Mouse (Mus musculus) heart, embryonic 15.5 days (tissue): Measurements from ENCODE around the gene Paip2b. TPM values are rescaled to one million over a fixed set of nuclear protein-coding genes. Genes with fewer than 3 reads are reported as not detected.

ENCODE experiments used
- ATAC-seq: fragments of 200-750 bp; cut with Nextera tagmentation; replicated peaks from 2 replicates; pipeline ENCODE4 v1.8.0; 2017; ENCODE audit warnings: low read depth, moderate TSS enrichment; ENCODE audit not compliant: insufficient number of reproducible peaks, insufficient read depth, low FRiP score
- H3K27ac ChIP-seq: fragments of 300-500 bp; sonication (generic); 2 replicates; pipeline ENCODE4 v1.5.1; 2015; ENCODE audit warnings: mild to moderate bottlenecking, inconsistent platforms
- H3K27me3 ChIP-seq: fragments of 300-500 bp; sonication (generic); 2 replicates; pipeline ENCODE4 v1.6.1; 2015; ENCODE audit warnings: inconsistent platforms
- H3K36me3 ChIP-seq: fragments of 300-500 bp; sonication (generic); 2 replicates; pipeline ENCODE4 v1.6.1; 2015; ENCODE audit warnings: mild to moderate bottlenecking, inconsistent platforms
- H3K4me1 ChIP-seq: fragments of 300-500 bp; sonication (generic); replicated peaks from 2 replicates; pipeline ENCODE4 v1.6.1; 2015; ENCODE audit warnings: inconsistent platforms
- H3K4me2 ChIP-seq: fragments of 300-500 bp; sonication (generic); 2 replicates; pipeline ENCODE4 v1.6.1; 2015; ENCODE audit warnings: inconsistent platforms, mild to moderate bottlenecking, moderate library complexity
- H3K4me3 ChIP-seq: fragments of 300-500 bp; sonication (generic); 2 replicates; pipeline ENCODE4 v1.5.1; 2015; ENCODE audit warnings: mild to moderate bottlenecking, inconsistent platforms
- H3K9ac ChIP-seq: fragments of 300-500 bp; sonication (generic); 2 replicates; pipeline ENCODE4 v1.6.1; 2015; ENCODE audit warnings: mild to moderate bottlenecking, inconsistent platforms
- H3K9me3 ChIP-seq: fragments of 300-500 bp; sonication (generic); replicated peaks from 2 replicates; pipeline ENCODE4 v1.6.1; 2016; ENCODE audit warnings: inconsistent platforms
- WGBS: fragments of 180-500 bp; shearing (Covaris S2); methylation state at CpG from one replicate; pipeline ENCODE4 v1.1.7; 2015; ENCODE audit warnings: mixed read lengths; 5-methylcytosine and 5-hydroxymethylcytosine counted together
- polyA plus RNA-seq: library from polyadenylated mRNA; unstranded; fragments of >200 nt; fragmentation: Nextera tagmentation; extraction: Ambion mirVana; gene quantifications from 2 replicates; pipeline ENCODE4 v1.2.1, GENCODE M21; 2015

Paip2b gene
- polyA plus RNA-seq, 1 experiment from 2014 or later = 15.3 TPM

- ATAC-seq = no peak
- Histone ChIP-seq H3K9ac (no peak overlapping the region), H3K4me3 (peak overlapping the region; percentile 98), H3K36me3 (peaks cover 36% of the 10 kb centered on the region), H3K4me2 (peak overlapping the region; percentile 82), H3K4me1 (peaks cover 19% of the 10 kb centered on the region), H3K9me3 (no peaks in the 10 kb centered on the region), H3K27ac (no peak overlapping the region), H3K27me3 (no peaks in the 10 kb centered on the region)
- WGBS = 59% methylated on average over 8 of the region's 9 CpGs
Observed at GRCm38 (mm10) chr6:83774126-83774525, 57.4 kb downstream of the Paip2b start.

- no peak overlapping the region for H3K4me3 ChIP-seq
- no peak overlapping the region for H3K9ac ChIP-seq
- H3K36me3 ChIP-seq = peaks cover 36% of the 10 kb centered on the region
- 0 out of 2 replicates have a peak, but pooled peaks have one; percentile 13 for ATAC-seq
- 65% methylated on average over 5 of the region's 5 CpGs for WGBS
- peaks cover 11% of the 10 kb centered on the region for H3K27me3 ChIP-seq
- H3K4me2 ChIP-seq = no peak overlapping the region
- peaks cover 11% of the 10 kb centered on the region for H3K4me1 ChIP-seq
- no peak overlapping the region for H3K27ac ChIP-seq
- H3K9me3 ChIP-seq = no peaks in the 10 kb centered on the region
Observed at GRCm38 (mm10) chr6:83768485-83768884, 63.1 kb downstream of the Paip2b start.

GRCm38 (mm10) chr6:83766982-83767381, 64.6 kb downstream of the Paip2b start:
- no peak; the same call in 1 of the 2 replicates for ATAC-seq
- H3K27ac ChIP-seq = peak overlapping the region; percentile 57

GRCm38 (mm10) chr6:83762880-83763431, 68.6 kb downstream of the Paip2b start:
- Histone ChIP-seq H3K36me3 (no peaks in the 10 kb centered on the region), H3K9ac (peak overlapping the region; percentile 52), H3K4me3 (peak overlapping the region; percentile 46), H3K27ac (no peak overlapping the region), H3K27me3 (peaks cover 58% of the 10 kb centered on the region), H3K4me1 (peaks cover 28% of the 10 kb centered on the region), H3K9me3 (no peaks in the 10 kb centered on the region), H3K4me2 (peak overlapping the region; percentile 85)
- peak; percentile 54 for ATAC-seq
- WGBS = 3% methylated on average over 35 of the region's 35 CpGs

More at GRCm38 (mm10) chr6:83766982-83767381, 64.6 kb downstream of the Paip2b start:
- Histone ChIP-seq H3K9ac (no peak overlapping the region), H3K9me3 (no peaks in the 10 kb centered on the region), H3K27me3 (peaks cover 24% of the 10 kb centered on the region), H3K4me2 (no peak overlapping the region), H3K4me1 (peaks cover 23% of the 10 kb centered on the region), H3K4me3 (no peak overlapping the region), H3K36me3 (peaks cover 24% of the 10 kb centered on the region)
- WGBS = 43% methylated on average over 3 of the region's 3 CpGs

- no peak for ATAC-seq
- Histone ChIP-seq H3K27ac (no peak within 1 kb of the TSS), H3K36me3 (no peaks in the 10 kb centered on the region), H3K4me2 (peak within 1 kb of the TSS; percentile 85), H3K4me1 (peaks cover 26% of the 10 kb centered on the region), H3K27me3 (peaks cover 64% of the 10 kb centered on the region), H3K9me3 (no peaks in the 10 kb centered on the region), H3K9ac (peak within 1 kb of the TSS; percentile 52), H3K4me3 (peak within 1 kb of the TSS; percentile 46)
- 25% methylated on average over 6 of the region's 6 CpGs for WGBS
Observed at GRCm38 (mm10) chr6:83762344-83762743, 69.2 kb downstream of the Paip2b start, which contains the start of gene Ankrd53. Gene Ankrd53 (plus strand): TSS chr6:83762644.

- H3K9me3 ChIP-seq = no peaks in the 10 kb centered on the region
- peaks cover 6% of the 10 kb centered on the region; the same call in 1 of the 2 replicates for H3K4me1 ChIP-seq
- no peak for ATAC-seq
- H3K27ac ChIP-seq = no peak overlapping the region
- H3K4me3 ChIP-seq = no peak overlapping the region
- no peak overlapping the region for H3K4me2 ChIP-seq
- H3K27me3 ChIP-seq = peaks cover 87% of the 10 kb centered on the region
- no peaks in the 10 kb centered on the region for H3K36me3 ChIP-seq
- no peak overlapping the region for H3K9ac ChIP-seq
- WGBS = 62% methylated on average over 9 of the region's 9 CpGs
Observed at GRCm38 (mm10) chr6:83756051-83756450, 75.5 kb downstream of the Paip2b start.

Other genes starting within 250 kb of the Paip2b start
- 0.19 and 0.50 TPM in 2 replicates for gene Clec4f, start 175.6 kb downstream of the Paip2b start, polyA plus RNA-seq
- 0.20 and 0.26 TPM in 2 replicates for gene Cd207, start 153.9 kb downstream of the Paip2b start, polyA plus RNA-seq
- not detected in 2 replicates for gene Vax2, start 120.5 kb downstream of the Paip2b start, polyA plus RNA-seq
- 0.16 TPM in 1 of 2 replicates, not detected in the other for gene Atp6v1b1, start 88.8 kb downstream of the Paip2b start, polyA plus RNA-seq
- gene Ankrd53, start 69.1 kb downstream of the Paip2b start, polyA plus RNA-seq = 0.10 and 0.24 TPM in 2 replicates
- gene Tex261, start 55.9 kb downstream of the Paip2b start, polyA plus RNA-seq = 74.6 and 76.4 TPM in 2 replicates
- gene Nagk, start 36.8 kb downstream of the Paip2b start, polyA plus RNA-seq = 61.2 and 65.0 TPM in 2 replicates
- gene Zfp638, start 35.4 kb upstream of the Paip2b start, polyA plus RNA-seq = 40.6 TPM in 2 replicates
- gene Dysf, start 176.8 kb upstream of the Paip2b start, polyA plus RNA-seq = 12.4 and 14.4 TPM in 2 replicates